Mouse (Mus musculus) megakaryocyte progenitor cell, adult 5-6 weeks (primary cell): Measurements from ENCODE around the gene Hsp90ab1. TPM values are rescaled to one million over a fixed set of nuclear protein-coding genes. Genes with fewer than 3 reads are reported as not detected.

ENCODE experiments used
- ATAC-seq: replicated peaks from 2 replicates; pipeline ENCODE4 v1.8.0; 2016; ENCODE audit warnings: mild to moderate bottlenecking, moderate TSS enrichment, inconsistent platforms; ENCODE audit not compliant: poor library complexity
- total RNA-seq, 2 experiments: library from RNA; stranded (forward) in 1 of 2; stranded (reverse) in 1 of 2; fragments of 157-497, 149-512 nt in 1 of 2; fragments of 200-1000 nt in 1 of 2; gene quantifications; 2 replicates each; pipeline versions ENCODE4 v1.2.3 to v1.2.4; 2015 to 2017

Hsp90ab1 gene
- total RNA-seq (2015) (1,239 and 1,324 TPM in 2 replicates), total RNA-seq (2017) (2,380 and 2,713 TPM in 2 replicates)

- ATAC-seq: peak; percentile 65
Observed at GRCm38 (mm10) chr17:45573087-45573779, at the start of gene Hsp90ab1. TSS of gene Hsp90ab1 (minus strand) at chr17:45573271.

- peak; percentile 76 for ATAC-seq
Observed at GRCm38 (mm10) chr17:45619386-45620256, 46.5 kb upstream of the Hsp90ab1 start.

- ATAC-seq: peak; percentile 75
Observed at GRCm38 (mm10) chr17:45618941-45619385, 45.9 kb upstream of the Hsp90ab1 start.

GRCm38 (mm10) chr17:45617655-45618054 is 44.6 kb upstream of the Hsp90ab1 start:
- ATAC-seq: no peak

GRCm38 (mm10) chr17:45616679-45617078 is 43.6 kb upstream of the Hsp90ab1 start:
- ATAC-seq: no peak

GRCm38 (mm10) chr17:45616046-45616650 is 43.1 kb upstream of the Hsp90ab1 start:
- ATAC-seq: no peak

GRCm38 (mm10) chr17:45612921-45613320 is 39.9 kb upstream of the Hsp90ab1 start:
- ATAC-seq: peak; percentile 97

GRCm38 (mm10) chr17:45612008-45612407 is 38.9 kb upstream of the Hsp90ab1 start:
- no peak for ATAC-seq

GRCm38 (mm10) chr17:45610144-45610866 is 37.2 kb upstream of the Hsp90ab1 start:
- no peak for ATAC-seq

- peak; percentile 80 for ATAC-seq
Observed at GRCm38 (mm10) chr17:45608396-45608795, 35.3 kb upstream of the Hsp90ab1 start.

- ATAC-seq: no peak
Observed at GRCm38 (mm10) chr17:45606992-45607879, 34.2 kb upstream of the Hsp90ab1 start.

- no peak for ATAC-seq
Observed at GRCm38 (mm10) chr17:45602984-45603383, 29.9 kb upstream of the Hsp90ab1 start.

GRCm38 (mm10) chr17:45601877-45602304 is 28.8 kb upstream of the Hsp90ab1 start, which contains the start of gene Mymx:
TSS of gene Mymx (minus strand) at chr17:45602102.
- ATAC-seq: no peak

GRCm38 (mm10) chr17:45601325-45601724 is 28.3 kb upstream of the Hsp90ab1 start:
- no peak for ATAC-seq

- no peak for ATAC-seq
Observed at GRCm38 (mm10) chr17:45600267-45600666, 27.2 kb upstream of the Hsp90ab1 start.

- 0 out of 2 replicates have a peak, but pooled peaks have one; percentile 18 for ATAC-seq
Observed at GRCm38 (mm10) chr17:45599446-45600242, 26.6 kb upstream of the Hsp90ab1 start, which contains the start of gene Slc29a1. TSS of gene Slc29a1 (minus strand) at chr17:45599606.

GRCm38 (mm10) chr17:45598891-45599290 is 25.8 kb upstream of the Hsp90ab1 start:
- ATAC-seq: no peak

- ATAC-seq: no peak
Observed at GRCm38 (mm10) chr17:45598376-45598775, 25.3 kb upstream of the Hsp90ab1 start.

GRCm38 (mm10) chr17:45597787-45598186 is 24.7 kb upstream of the Hsp90ab1 start:
- peak; percentile 12; the same call in 1 of the 2 replicates for ATAC-seq
